Mouse (Mus musculus): ENCODE results near the gene Rpl23a. TPM values are rescaled to one million over a fixed set of nuclear protein-coding genes. Genes with fewer than 3 reads are reported as not detected.

The Rpl23a gene
- total and polyA plus RNA-seq, 3 experiments, result 2,892 to 4,112 TPM; not detected in 1

- no peak overlapping the region for H3K4me3 ChIP-seq (ENCODE audit: control insufficient read depth in 1 of 2, insufficient read depth in 1 of 2, low read depth in 2 of 2, low read length in 2 of 2)
- H3K27me3 ChIP-seq (ENCODE audit: control insufficient read depth in 1 of 2, insufficient read depth in 2 of 2, low read length in 2 of 2), result no peaks in the 10 kb centered on the region
- no peak overlapping the region for H3K27ac ChIP-seq (ENCODE audit: control insufficient read depth, low read depth, low read length)
- TF ChIP-seq HCFC1 (IDR thresholded peaks at IDR 0.05; ENCODE audit: low read depth, low read length) (no peak), CHD2 (IDR thresholded peaks at IDR 0.05; ENCODE audit: low read length) (no peak), POLR2AphosphoS2 (IDR thresholded peaks at IDR 0.05; ENCODE audit: low read length) (no peak), MXI1 (IDR thresholded peaks at IDR 0.05; ENCODE audit: low read depth, low read length) (no peak), CHD1 (IDR thresholded peaks at IDR 0.05; ENCODE audit: low read depth, low read length) (no peak), GATA1 (IDR thresholded peaks at IDR 0.05; ENCODE audit: low read depth, low read length) (no peak), UBTF (IDR thresholded peaks at IDR 0.05; ENCODE audit: borderline replicate concordance, insufficient read depth, low read depth, low read length) (no peak)
- peaks cover 0 to 3% of the 10 kb centered on the region in 2 experiments; a peak in 1 of 4 replicates for H3K4me1 ChIP-seq (ENCODE audit: control insufficient read depth in 1 of 2, insufficient read depth in 2 of 2, low read length in 2 of 2)
- no peak for DNase-seq (ENCODE audit: low read depth, low spot score)
- H3K36me3 ChIP-seq (ENCODE audit: control insufficient read depth in 1 of 2, insufficient read depth in 2 of 2, low read length in 2 of 2), result peaks cover 0 to 5% of the 10 kb centered on the region in 2 experiments; a peak in 2 of 4 replicates
- H3K9ac ChIP-seq (ENCODE audit: control insufficient read depth, low read depth, low read length, poor library complexity, severe bottlenecking), result no peak overlapping the region
- H3K79me2 ChIP-seq (ENCODE audit: control insufficient read depth, insufficient read depth, low read length, poor library complexity), result peaks cover 7% of the 10 kb centered on the region
- no peaks in the 10 kb centered on the region for H3K9me3 ChIP-seq (replicated peaks; ENCODE audit: insufficient read depth, low read length)
These were observed 8.9 kb downstream of the Rpl23a start for GRCm38 (mm10) chr11:78174506-78174905.

- peaks cover 8 to 11% of the 10 kb centered on the region in 2 experiments for H3K4me1 ChIP-seq (ENCODE audit: control insufficient read depth in 1 of 2, insufficient read depth in 2 of 2, low read length in 2 of 2)
These were observed 10.5 kb downstream of the Rpl23a start for GRCm38 (mm10) chr11:78172748-78173383.

GRCm38 (mm10) chr11:78172034-78172747, 11.2 kb downstream of the Rpl23a start:
- Histone ChIP-seq H3K4me3 (ENCODE audit: control insufficient read depth in 1 of 2, insufficient read depth in 1 of 2, low read depth in 2 of 2, low read length in 2 of 2) (no peak overlapping the region), H3K36me3 (ENCODE audit: control insufficient read depth in 1 of 2, insufficient read depth in 2 of 2, low read length in 2 of 2) (peaks cover 0 to 11% of the 10 kb centered on the region in 2 experiments; a peak in 2 of 4 replicates), H3K9me3 (replicated peaks; ENCODE audit: insufficient read depth, low read length) (no peaks in the 10 kb centered on the region), H3K9ac (ENCODE audit: control insufficient read depth, low read depth, low read length, poor library complexity, severe bottlenecking) (no peak overlapping the region), H3K27ac (ENCODE audit: control insufficient read depth, low read depth, low read length) (no peak overlapping the region), H3K27me3 (ENCODE audit: control insufficient read depth in 1 of 2, insufficient read depth in 2 of 2, low read length in 2 of 2) (no peaks in the 10 kb centered on the region), H3K4me1 (ENCODE audit: control insufficient read depth in 1 of 2, insufficient read depth in 2 of 2, low read length in 2 of 2) (peaks cover 9 to 18% of the 10 kb centered on the region in 2 experiments), H3K79me2 (ENCODE audit: control insufficient read depth, insufficient read depth, low read length, poor library complexity) (no peaks in the 10 kb centered on the region; the same call in 1 of the 2 replicates)
- DNase-seq (ENCODE audit: low read depth, low spot score), result peak; percentile 40
- TF ChIP-seq POLR2A (IDR thresholded peaks at IDR 0.05; ENCODE audit: control insufficient read depth in 1 of 2, insufficient read depth in 1 of 2, low read depth in 1 of 2, low read length in 2 of 2, poor library complexity in 1 of 2) (no peak), CTCF (IDR thresholded peaks at IDR 0.05 in 2 of 3, conservative IDR thresholded peaks at IDR 0.05 in 1 of 3; ENCODE audit: control insufficient read depth in 1 of 3, insufficient read depth in 1 of 3, low read depth in 2 of 3, low read length in 3 of 3, poor library complexity in 1 of 3, severe bottlenecking in 1 of 3) (peak in 1 of 3 experiments; percentile 39; a peak in 2 of 6 replicates), E2F4 (IDR thresholded peaks at IDR 0.05; ENCODE audit: borderline replicate concordance, low read depth, low read length) (no peak), RAD21 (IDR thresholded peaks at IDR 0.05; ENCODE audit: low read depth, low read length) (peak; percentile 26), GATA1 (IDR thresholded peaks at IDR 0.05; ENCODE audit: low read depth, low read length) (no peak)

More at GRCm38 (mm10) chr11:78172748-78173383, 10.5 kb downstream of the Rpl23a start:
- Histone ChIP-seq H3K79me2 (ENCODE audit: control insufficient read depth, insufficient read depth, low read length, poor library complexity) (no peaks in the 10 kb centered on the region; the same call in 1 of the 2 replicates), H3K4me3 (ENCODE audit: control insufficient read depth in 1 of 2, insufficient read depth in 1 of 2, low read depth in 2 of 2, low read length in 2 of 2) (no peak overlapping the region), H3K27ac (ENCODE audit: control insufficient read depth, low read depth, low read length) (no peak overlapping the region), H3K9me3 (replicated peaks; ENCODE audit: insufficient read depth, low read length) (no peaks in the 10 kb centered on the region), H3K9ac (ENCODE audit: control insufficient read depth, low read depth, low read length, poor library complexity, severe bottlenecking) (no peak overlapping the region), H3K27me3 (ENCODE audit: control insufficient read depth in 1 of 2, insufficient read depth in 2 of 2, low read length in 2 of 2) (no peaks in the 10 kb centered on the region), H3K36me3 (ENCODE audit: control insufficient read depth in 1 of 2, insufficient read depth in 2 of 2, low read length in 2 of 2) (peaks cover 0 to 11% of the 10 kb centered on the region in 2 experiments; a peak in 2 of 4 replicates)
- DNase-seq (ENCODE audit: low read depth, low spot score), result no peak
- TF ChIP-seq USF1 (IDR thresholded peaks at IDR 0.05; ENCODE audit: low read depth, low read length) (no peak), UBTF (IDR thresholded peaks at IDR 0.05; ENCODE audit: borderline replicate concordance, insufficient read depth, low read depth, low read length) (no peak), JUND (IDR thresholded peaks at IDR 0.05; ENCODE audit: low read depth, low read length) (no peak), E2F4 (IDR thresholded peaks at IDR 0.05; ENCODE audit: borderline replicate concordance, low read depth, low read length) (no peak), TCF12 (IDR thresholded peaks at IDR 0.05; ENCODE audit: low read depth, low read length) (no peak), USF2 (IDR thresholded peaks at IDR 0.05; ENCODE audit: borderline replicate concordance in 1 of 2, insufficient read depth in 1 of 2, low read depth in 1 of 2, low read length in 2 of 2) (no peak), CHD1 (IDR thresholded peaks at IDR 0.05; ENCODE audit: low read depth, low read length) (no peak), CTCF (IDR thresholded peaks at IDR 0.05 in 2 of 3, conservative IDR thresholded peaks at IDR 0.05 in 1 of 3; ENCODE audit: control insufficient read depth in 1 of 3, insufficient read depth in 1 of 3, low read depth in 2 of 3, low read length in 3 of 3, poor library complexity in 1 of 3, severe bottlenecking in 1 of 3) (no peak)
